Mouse (Mus musculus): ENCODE data around the gene Higd1a. TPM values are rescaled to one million over a fixed set of nuclear protein-coding genes. Genes with fewer than 3 reads are reported as not detected.
A peak's percentile ranks its signal among the peaks of the same experiment; 100 is the strongest.

Gene Higd1a
- total and polyA plus RNA-seq, 2 experiments, result 14.7 to 65.6 TPM

- peaks cover 3% of the 10 kb centered on the region; the same call in 1 of the 2 replicates for H3K79me2 ChIP-seq (ENCODE audit: control insufficient read depth, insufficient read depth, low read length)
- H3K27me3 ChIP-seq (ENCODE audit: control insufficient read depth, insufficient read depth, low read length), result no peaks in the 10 kb centered on the region
- H3K27ac ChIP-seq (replicated peaks; ENCODE audit: insufficient read depth, low read depth, low read length), result peak overlapping the region; percentile 94
- DNase-seq (ENCODE audit: extremely low read depth, low read depth, low spot score), result peak; percentile 77
- TF ChIP-seq CTCF (IDR thresholded peaks at IDR 0.05; ENCODE audit: low read depth, low read length), result no peak
- TF ChIP-seq POLR2A (IDR thresholded peaks at IDR 0.05; ENCODE audit: extremely low read depth, insufficient read depth, low read length), result no peak
- H3K36me3 ChIP-seq (ENCODE audit: control insufficient read depth, insufficient read depth, low read length), result peaks cover 9% of the 10 kb centered on the region
- peak overlapping the region; percentile 93 for H3K4me3 ChIP-seq (ENCODE audit: insufficient read depth, low read depth, low read length)
- peaks cover 11% of the 10 kb centered on the region for H3K4me1 ChIP-seq (ENCODE audit: control insufficient read depth, insufficient read depth, low read length)
- under 1% methylated on average over 38 of the region's 39 CpGs for WGBS
- peak overlapping the region; percentile 96 for H3K9ac ChIP-seq (ENCODE audit: low read depth, low read length)
Observed at GRCm38 (mm10) chr9:121856649-121857416, 1.3 kb downstream of the Higd1a start.

- 43% methylated on average over 3 of the region's 3 CpGs for WGBS
- H3K9ac ChIP-seq (ENCODE audit: low read depth, low read length), result no peak overlapping the region
- no peak overlapping the region for H3K4me3 ChIP-seq (ENCODE audit: insufficient read depth, low read depth, low read length)
- H3K27ac ChIP-seq (replicated peaks; ENCODE audit: insufficient read depth, low read depth, low read length), result peak overlapping the region; percentile 3; the same call in 1 of the 2 replicates
- peaks cover 11% of the 10 kb centered on the region for H3K4me1 ChIP-seq (ENCODE audit: control insufficient read depth, insufficient read depth, low read length)
- H3K79me2 ChIP-seq (ENCODE audit: control insufficient read depth, insufficient read depth, low read length), result peaks cover 3% of the 10 kb centered on the region; the same call in 1 of the 2 replicates
- peaks cover 22% of the 10 kb centered on the region for H3K36me3 ChIP-seq (ENCODE audit: control insufficient read depth, insufficient read depth, low read length)
- no peaks in the 10 kb centered on the region for H3K27me3 ChIP-seq (ENCODE audit: control insufficient read depth, insufficient read depth, low read length)
- peak; percentile 53 for DNase-seq (ENCODE audit: extremely low read depth, low read depth, low spot score)
- TF ChIP-seq CTCF (IDR thresholded peaks at IDR 0.05; ENCODE audit: low read depth, low read length) (no peak), POLR2A (IDR thresholded peaks at IDR 0.05; ENCODE audit: extremely low read depth, insufficient read depth, low read length) (no peak)
Observed at GRCm38 (mm10) chr9:121854246-121854645, 3.9 kb downstream of the Higd1a start.

- Histone ChIP-seq H3K27me3 (ENCODE audit: control insufficient read depth, insufficient read depth, low read length) (no peaks in the 10 kb centered on the region), H3K4me1 (ENCODE audit: control insufficient read depth, insufficient read depth, low read length) (no peaks in the 10 kb centered on the region), H3K79me2 (ENCODE audit: control insufficient read depth, insufficient read depth, low read length) (no peaks in the 10 kb centered on the region), H3K36me3 (ENCODE audit: control insufficient read depth, insufficient read depth, low read length) (peaks cover 31% of the 10 kb centered on the region), H3K4me3 (ENCODE audit: insufficient read depth, low read depth, low read length) (no peak overlapping the region), H3K27ac (replicated peaks; ENCODE audit: insufficient read depth, low read depth, low read length) (no peak overlapping the region), H3K9ac (ENCODE audit: low read depth, low read length) (no peak overlapping the region)
- peak; percentile 24 for DNase-seq (ENCODE audit: extremely low read depth, low read depth, low spot score)
- no peak for TF ChIP-seq POLR2A (IDR thresholded peaks at IDR 0.05; ENCODE audit: extremely low read depth, insufficient read depth, low read length)
- TF ChIP-seq CTCF (IDR thresholded peaks at IDR 0.05; ENCODE audit: low read depth, low read length), result no peak
- whole genome bisulfite sequencing, result 82% methylated on average over 5 of the region's 5 CpGs
Observed at GRCm38 (mm10) chr9:121847842-121848241, 10.3 kb downstream of the Higd1a start.

GRCm38 (mm10) chr9:121847138-121847537 is 11.0 kb downstream of the Higd1a start:
- WGBS, result 76% methylated on average over 4 of the region's 4 CpGs
- H3K36me3 ChIP-seq (ENCODE audit: control insufficient read depth, insufficient read depth, low read length), result peaks cover 26% of the 10 kb centered on the region
- no peak overlapping the region for H3K27ac ChIP-seq (replicated peaks; ENCODE audit: insufficient read depth, low read depth, low read length)

GRCm38 (mm10) chr9:121846526-121847118 is 11.5 kb downstream of the Higd1a start:
- no peaks in the 10 kb centered on the region for H3K79me2 ChIP-seq (ENCODE audit: control insufficient read depth, insufficient read depth, low read length)
- no peak overlapping the region for H3K9ac ChIP-seq (ENCODE audit: low read depth, low read length)
- no peaks in the 10 kb centered on the region for H3K27me3 ChIP-seq (ENCODE audit: control insufficient read depth, insufficient read depth, low read length)
- H3K27ac ChIP-seq (replicated peaks; ENCODE audit: insufficient read depth, low read depth, low read length), result no peak overlapping the region
- H3K4me1 ChIP-seq (ENCODE audit: control insufficient read depth, insufficient read depth, low read length), result no peaks in the 10 kb centered on the region
- TF ChIP-seq CTCF (IDR thresholded peaks at IDR 0.05; ENCODE audit: low read depth, low read length) (peak; percentile 72), POLR2A (IDR thresholded peaks at IDR 0.05; ENCODE audit: extremely low read depth, insufficient read depth, low read length) (no peak)
- H3K36me3 ChIP-seq (ENCODE audit: control insufficient read depth, insufficient read depth, low read length), result peaks cover 21% of the 10 kb centered on the region
- WGBS, result 43% methylated on average over 10 of the region's 10 CpGs
- DNase-seq (ENCODE audit: extremely low read depth, low read depth, low spot score), result peak; percentile 31
- H3K4me3 ChIP-seq (ENCODE audit: insufficient read depth, low read depth, low read length), result no peak overlapping the region

More at GRCm38 (mm10) chr9:121847138-121847537, 11.0 kb downstream of the Higd1a start:
- DNase-seq (ENCODE audit: extremely low read depth, low read depth, low spot score), result peak; percentile 23
- Histone ChIP-seq H3K4me1 (ENCODE audit: control insufficient read depth, insufficient read depth, low read length) (no peaks in the 10 kb centered on the region), H3K4me3 (ENCODE audit: insufficient read depth, low read depth, low read length) (no peak overlapping the region), H3K9ac (ENCODE audit: low read depth, low read length) (no peak overlapping the region), H3K27me3 (ENCODE audit: control insufficient read depth, insufficient read depth, low read length) (no peaks in the 10 kb centered on the region), H3K79me2 (ENCODE audit: control insufficient read depth, insufficient read depth, low read length) (no peaks in the 10 kb centered on the region)
- TF ChIP-seq CTCF (IDR thresholded peaks at IDR 0.05; ENCODE audit: low read depth, low read length) (no peak), POLR2A (IDR thresholded peaks at IDR 0.05; ENCODE audit: extremely low read depth, insufficient read depth, low read length) (no peak)
